Mouse (Mus musculus) forebrain, embryonic 16.5 days (tissue): Measurements from ENCODE around the gene Fam169b. TPM values are rescaled to one million over a fixed set of nuclear protein-coding genes. Genes with fewer than 3 reads are reported as not detected.

ENCODE experiments used
- ATAC-seq: fragments of 200-750 bp; cut with Nextera tagmentation; 2 replicates; pipeline ENCODE4 v1.8.0; 2017; ENCODE audit warnings: mild to moderate bottlenecking, moderate library complexity
- H3K27ac ChIP-seq: fragments of 300-500 bp; sonication (generic); 2 replicates; pipeline ENCODE4 v1.5.1; 2014; ENCODE audit warnings: low read length, control low read depth
- H3K27me3 ChIP-seq: fragments of 300-500 bp; sonication (generic); replicated peaks from 2 replicates; pipeline ENCODE4 v1.6.1; 2014; ENCODE audit warnings: low read length; ENCODE audit not compliant: control insufficient read depth, insufficient read depth
- H3K36me3 ChIP-seq: fragments of 300-500 bp; sonication (generic); 2 replicates; pipeline ENCODE4 v1.6.1; 2014; ENCODE audit not compliant: control insufficient read depth, insufficient read depth
- H3K4me1 ChIP-seq: fragments of 300-500 bp; sonication (generic); replicated peaks from 2 replicates; pipeline ENCODE4 v1.6.1; 2014; ENCODE audit warnings: low read length; ENCODE audit not compliant: control insufficient read depth, insufficient read depth
- H3K4me2 ChIP-seq: fragments of 300-500 bp; sonication (generic); 2 replicates; pipeline ENCODE4 v1.6.1; 2014; ENCODE audit warnings: mild to moderate bottlenecking, low read length, control low read depth
- H3K4me3 ChIP-seq: fragments of 300-500 bp; sonication (generic); replicated peaks from 2 replicates; pipeline ENCODE4 v1.5.1; 2014; ENCODE audit warnings: mild to moderate bottlenecking, low read length, control low read depth
- H3K9ac ChIP-seq: fragments of 300-500 bp; sonication (generic); replicated peaks from 2 replicates; pipeline ENCODE4 v1.6.1; 2014; ENCODE audit warnings: low read depth, low read length, control low read depth
- H3K9me3 ChIP-seq: fragments of 300-500 bp; sonication (generic); 2 replicates; pipeline ENCODE4 v1.6.1; 2016; ENCODE audit warnings: low read length; ENCODE audit not compliant: control insufficient read depth
- WGBS: fragments of 180-500 bp; shearing (Covaris S2); extraction: QIAGEN DNeasy Blood & Tissue Kit; methylation state at CpG from one replicate; pipeline ENCODE4 v1.1.7; 2014; 5-methylcytosine and 5-hydroxymethylcytosine counted together
- polyA plus RNA-seq: library from polyadenylated mRNA; unstranded; fragments of >200 nt; fragmentation: Nextera tagmentation; extraction: Ambion mirVana; gene quantifications from 2 replicates; pipeline ENCODE4 v1.2.1, GENCODE M21; 2015

The Fam169b gene
- polyA plus RNA-seq, 1 experiment from 2014 or later: not detected

GRCm38 (mm10) chr7:68259523-68260081, 14.0 kb upstream of the Fam169b start:
- no peak overlapping the region for H3K27ac ChIP-seq
- 83% methylated on average over 6 of the region's 6 CpGs for WGBS
- no peak for ATAC-seq

GRCm38 (mm10) chr7:68262612-68263200, 10.9 kb upstream of the Fam169b start:
- H3K9me3 ChIP-seq: no peaks in the 10 kb centered on the region
- H3K9ac ChIP-seq: no peak overlapping the region
- H3K27me3 ChIP-seq: no peaks in the 10 kb centered on the region
- no peak overlapping the region for H3K27ac ChIP-seq
- WGBS: 67% methylated on average over 8 of the region's 8 CpGs
- H3K4me2 ChIP-seq: no peak overlapping the region
- no peak for ATAC-seq
- no peak overlapping the region for H3K4me3 ChIP-seq
- no peaks in the 10 kb centered on the region for H3K36me3 ChIP-seq
- peaks cover 18% of the 10 kb centered on the region for H3K4me1 ChIP-seq

More at GRCm38 (mm10) chr7:68259523-68260081, 14.0 kb upstream of the Fam169b start:
- H3K9ac ChIP-seq: no peak overlapping the region
- H3K36me3 ChIP-seq: no peaks in the 10 kb centered on the region
- H3K9me3 ChIP-seq: no peaks in the 10 kb centered on the region
- H3K4me3 ChIP-seq: no peak overlapping the region
- H3K4me2 ChIP-seq: no peak overlapping the region
- H3K27me3 ChIP-seq: no peaks in the 10 kb centered on the region
- peaks cover 14% of the 10 kb centered on the region for H3K4me1 ChIP-seq

- H3K4me2 ChIP-seq: peak overlapping the region; percentile 59
- no peak overlapping the region for H3K27ac ChIP-seq
- H3K9me3 ChIP-seq: no peaks in the 10 kb centered on the region
- peak overlapping the region; percentile 25 for H3K4me3 ChIP-seq
- WGBS: 52% methylated on average over 8 of the region's 8 CpGs
- no peaks in the 10 kb centered on the region for H3K36me3 ChIP-seq
- ATAC-seq: no peak
- H3K9ac ChIP-seq: no peak overlapping the region
- peaks cover 15% of the 10 kb centered on the region for H3K4me1 ChIP-seq
- H3K27me3 ChIP-seq: no peaks in the 10 kb centered on the region
Observed at GRCm38 (mm10) chr7:68263346-68264027, 10.2 kb upstream of the Fam169b start.

GRCm38 (mm10) chr7:68264028-68264453, 9.6 kb upstream of the Fam169b start, which contains the start of gene Pgpep1l:
TSS of gene Pgpep1l (minus strand) at chr7:68264233.
- Histone ChIP-seq H3K36me3 (no peaks in the 10 kb centered on the region), H3K9ac (0 out of 2 replicates have a peak within 1 kb of the TSS, but pooled peaks have one; percentile 3), H3K27me3 (no peaks in the 10 kb centered on the region), H3K9me3 (no peaks in the 10 kb centered on the region), H3K4me3 (peak within 1 kb of the TSS; percentile 25), H3K4me2 (peak within 1 kb of the TSS; percentile 59), H3K27ac (no peak within 1 kb of the TSS), H3K4me1 (peaks cover 14% of the 10 kb centered on the region)
- peak; percentile 41; the same call in 1 of the 2 replicates for ATAC-seq
- WGBS: 7% methylated on average over 25 of the region's 25 CpGs

- H3K9me3 ChIP-seq: no peaks in the 10 kb centered on the region
- H3K4me1 ChIP-seq: peaks cover 14% of the 10 kb centered on the region
- peak overlapping the region; percentile 25 for H3K4me3 ChIP-seq
- whole genome bisulfite sequencing: 11% methylated on average over 14 of the region's 14 CpGs
- H3K27ac ChIP-seq: no peak overlapping the region
- H3K4me2 ChIP-seq: peak overlapping the region; percentile 59
- H3K36me3 ChIP-seq: no peaks in the 10 kb centered on the region
- no peaks in the 10 kb centered on the region for H3K27me3 ChIP-seq
- no peak overlapping the region for H3K9ac ChIP-seq
- peak; percentile 80 for ATAC-seq
Observed at GRCm38 (mm10) chr7:68264531-68264930, 9.1 kb upstream of the Fam169b start.

- Histone ChIP-seq H3K4me2 (no peak overlapping the region), H3K27ac (no peak overlapping the region), H3K9ac (no peak overlapping the region), H3K27me3 (no peaks in the 10 kb centered on the region), H3K9me3 (no peaks in the 10 kb centered on the region), H3K4me1 (peaks cover 14% of the 10 kb centered on the region), H3K36me3 (no peaks in the 10 kb centered on the region), H3K4me3 (no peak overlapping the region)
- no peak for ATAC-seq
- WGBS: 13% methylated on average over 7 of the region's 7 CpGs
Observed at GRCm38 (mm10) chr7:68265391-68265790, 8.2 kb upstream of the Fam169b start.

- Histone ChIP-seq H3K4me2 (no peak overlapping the region), H3K4me3 (no peak overlapping the region), H3K27me3 (no peaks in the 10 kb centered on the region), H3K36me3 (no peaks in the 10 kb centered on the region), H3K9me3 (no peaks in the 10 kb centered on the region), H3K4me1 (peaks cover 14% of the 10 kb centered on the region), H3K27ac (no peak overlapping the region), H3K9ac (no peak overlapping the region)
- no peak for ATAC-seq
- 37% methylated on average over 6 of the region's 6 CpGs for WGBS
Observed at GRCm38 (mm10) chr7:68266691-68267090, 6.9 kb upstream of the Fam169b start.

GRCm38 (mm10) chr7:68270551-68270950, 3.1 kb upstream of the Fam169b start:
- H3K9ac ChIP-seq: no peak overlapping the region
- no peaks in the 10 kb centered on the region for H3K36me3 ChIP-seq
- 0 out of 2 replicates have a peak, but pooled peaks cover 3% of the 10 kb centered on the region for H3K27me3 ChIP-seq
- no peak for ATAC-seq
- H3K9me3 ChIP-seq: no peaks in the 10 kb centered on the region
- no peak overlapping the region for H3K4me2 ChIP-seq
- WGBS: 64% methylated on average over 4 of the region's 4 CpGs
- no peak overlapping the region for H3K4me3 ChIP-seq
- H3K4me1 ChIP-seq: peaks cover 3% of the 10 kb centered on the region
- H3K27ac ChIP-seq: no peak overlapping the region

GRCm38 (mm10) chr7:68271816-68272215, 1.8 kb upstream of the Fam169b start:
- Histone ChIP-seq H3K9me3 (no peaks in the 10 kb centered on the region), H3K4me2 (no peak overlapping the region), H3K27me3 (0 out of 2 replicates have a peak, but pooled peaks cover 3% of the 10 kb centered on the region), H3K4me3 (no peak overlapping the region), H3K27ac (no peak overlapping the region), H3K4me1 (peaks cover 11% of the 10 kb centered on the region), H3K9ac (no peak overlapping the region), H3K36me3 (no peaks in the 10 kb centered on the region)
- no peak for ATAC-seq
- 87% methylated on average over 6 of the region's 6 CpGs for WGBS
